Mouse (Mus musculus): ENCODE data around the gene Egfl7.

- no peak for TF ChIP-seq CTCF (IDR thresholded peaks at IDR 0.05; ENCODE audit: low read depth, low read length)
- no peak for TF ChIP-seq POLR2A (IDR thresholded peaks at IDR 0.05; ENCODE audit: insufficient read depth, low read length)
Observed at GRCm38 (mm10) chr2:26617928-26618327, 38.1 kb downstream of the Egfl7 start.

All from ES-Bruce4 (cell line).